Mouse (Mus musculus) small intestine, adult 2 months (tissue): ENCODE results near the gene Uroc1.

Source experiments
- CTCF ChIP-seq: fragments of 200-500 bp; IDR thresholded peaks from 2 replicates; pipeline ENCODE4 v1.5.1; 2012; ENCODE audit warnings: low read depth, mild to moderate bottlenecking, control low read depth, inconsistent platforms, low read length, moderate library complexity, mixed read lengths; ENCODE audit not compliant: insufficient replicate concordance, insufficient read length; ENCODE audit errors: extremely low read depth
- POLR2A ChIP-seq: fragments of 200-500 bp; IDR thresholded peaks from 2 replicates; pipeline ENCODE4 v1.6.1; 2012; ENCODE audit warnings: low read depth, mild to moderate bottlenecking, control low read depth, inconsistent platforms, low read length, moderate library complexity

- no peak for TF ChIP-seq CTCF
- no peak for TF ChIP-seq POLR2A
Measured at GRCm38 (mm10) chr6:90377708-90378107, 44.6 kb downstream of the Uroc1 start.
